Mouse (Mus musculus) Patski (cell line): Measurements from ENCODE around the gene Palmd. TPM values are rescaled to one million over a fixed set of nuclear protein-coding genes. Genes with fewer than 3 reads are reported as not detected.

Source experiments
- ATAC-seq: fragments of 100-300 bp; one replicate; pipeline ENCODE4 v1.8.0; 2021
- CTCF ChIA-PET: fragments of 350-600 bp; sonication (Branson Sonifier 250); formaldehyde crosslinking; loops from one replicate; lab custom pipeline; 2022; ENCODE audit warnings: inconsistent platforms; lab: Charles Lee
- POLR2A ChIA-PET: fragments of 350-600 bp; sonication (Branson Sonifier 250); formaldehyde crosslinking; loops from one replicate; lab custom pipeline; 2022; ENCODE audit warnings: antibody characterized with exemption, inconsistent platforms; lab: Charles Lee
- DNase-seq: peaks from one replicate; pipeline ENCODE4 v3.0.0-alpha.2; 2011; ENCODE audit warnings: low read depth, low spot score
- H3K27me3 ChIP-seq: fragments of 371-371 bp; one replicate; pipeline ENCODE4 v1.5.1; 2021
- CTCF ChIP-seq: fragments of 100-300 bp; IDR thresholded peaks from one replicate; pipeline ENCODE4 v1.5.1; 2021
- in situ Hi-C: fragments of 300-500 bp; cut with MboI; formaldehyde crosslinking; loops from 3 replicates; pipeline ENCODE4 v1.11.1; 2018; ENCODE audit warnings: low pct_unique_long_range_greater_than_20kb, mixed read lengths
- polyA plus RNA-seq: library from polyadenylated mRNA; unstranded; gene quantifications from one replicate; pipeline ENCODE4 v1.2.3, GENCODE M21; 2021

The Palmd gene
- polyA plus RNA-seq, 1 experiment from 2014 or later = 0.04 TPM

- POLR2A ChIA-PET = no interaction called here
- DNase-seq (no peak), ATAC-seq (no peak)
- no peaks in the 10 kb centered on the region for H3K27me3 ChIP-seq
- CTCF ChIA-PET = interaction anchor here (1.4 to 1.5 kb wide), 2 partner anchors 10 to 23 kb away, joined by 4 to 5 read pairs; no protein-coding TSS in a partner anchor
- no peak for TF ChIP-seq CTCF
- in situ Hi-C loops = no loop called here
These were observed 54.4 kb downstream of the Palmd start for GRCm38 (mm10) chr3:116914374-116914773.

DNA sequence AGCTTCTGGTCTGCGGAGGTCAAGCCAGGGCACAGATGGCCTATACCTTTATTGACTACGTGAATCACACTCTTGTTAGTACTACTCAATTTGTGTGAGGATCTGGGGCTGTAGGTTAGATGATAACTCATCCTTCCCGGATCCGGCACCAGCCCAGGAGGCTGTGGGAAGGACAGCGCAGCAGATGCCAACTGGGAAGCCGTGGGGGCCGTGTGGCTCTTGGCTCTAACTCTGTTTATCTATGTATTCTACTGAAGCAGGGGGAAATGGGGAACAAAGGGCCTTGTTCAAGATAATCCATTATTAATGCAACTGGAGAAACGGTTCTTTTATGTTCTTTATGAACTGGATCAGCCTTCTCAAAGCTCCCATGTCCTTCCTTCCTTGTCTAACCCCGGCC is 62.2 kb downstream of the Palmd start:
- ChIA-PET CTCF (interaction anchor here (1.5 kb wide), 1 partner anchor 49 kb away, joined by 3 read pairs; no protein-coding TSS in a partner anchor), POLR2A (no interaction called here)
- TF ChIP-seq CTCF = no peak
- no peaks in the 10 kb centered on the region for H3K27me3 ChIP-seq
- ATAC-seq (no peak), DNase-seq (no peak)
- in situ Hi-C loops = loop anchor here (5.0 kb wide), 1 partner anchor 156 kb away; no protein-coding TSS in a partner anchor

DNA sequence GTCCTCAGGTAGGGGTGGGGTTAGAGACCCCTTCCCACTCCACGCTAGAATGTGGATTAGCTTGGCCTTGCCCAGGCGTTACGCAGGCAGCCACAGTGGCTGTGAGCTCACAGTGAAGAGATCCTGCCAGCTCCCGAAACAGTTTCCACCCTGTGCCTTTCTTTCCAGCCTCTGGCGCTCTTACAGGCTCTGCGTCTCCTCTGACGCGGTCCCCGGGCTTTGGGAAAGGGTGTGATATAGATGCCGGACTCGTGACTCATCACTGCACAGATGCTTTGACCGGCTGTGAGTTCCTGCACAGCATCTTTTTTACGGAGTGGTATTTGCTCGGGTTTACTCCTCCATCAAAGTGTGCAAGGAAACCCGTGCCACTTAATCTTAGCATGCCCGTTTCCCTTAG is 62.9 kb downstream of the Palmd start:
- TF ChIP-seq CTCF = no peak
- in situ Hi-C loops = loop anchor here (5.0 kb wide), 1 partner anchor 156 kb away; no protein-coding TSS in a partner anchor
- DNase-seq (no peak), ATAC-seq (no peak)
- POLR2A ChIA-PET = no interaction called here
- no peaks in the 10 kb centered on the region for H3K27me3 ChIP-seq
- CTCF ChIA-PET = interaction anchor here (1.5 kb wide), 1 partner anchor 49 kb away, joined by 3 read pairs; no protein-coding TSS in a partner anchor

- TF ChIP-seq CTCF = peak; percentile 93
- ATAC-seq (peak; percentile 48), DNase-seq (peak; percentile 35)
- H3K27me3 ChIP-seq = no peaks in the 10 kb centered on the region
- POLR2A ChIA-PET = no interaction called here
- CTCF ChIA-PET = interaction anchor here (0.8 to 1.7 kb wide), 8 partner anchors 8 to 539 kb away, joined by 3 to 5 read pairs (median 4); no protein-coding TSS in a partner anchor
- in situ Hi-C loops = loop anchor here (5.0 kb wide), 1 partner anchor 533 kb away; no protein-coding TSS in a partner anchor
These were observed 64.6 kb downstream of the Palmd start for GRCm38 (mm10) chr3:116904158-116904557.

GRCm38 (mm10) chr3:116892872-116893271 is 75.9 kb downstream of the Palmd start:
- in situ Hi-C loops = no loop called here
- POLR2A ChIA-PET = no interaction called here
- ATAC-seq = no peak
- DNase-seq = no peak
- no peaks in the 10 kb centered on the region for H3K27me3 ChIP-seq
- CTCF ChIA-PET = interaction anchor here (0.7 kb wide), 1 partner anchor 97 kb away, joined by 3 read pairs; no protein-coding TSS in a partner anchor
- TF ChIP-seq CTCF = no peak

GRCm38 (mm10) chr3:116892206-116892563 is 76.6 kb downstream of the Palmd start:
- ATAC-seq = no peak
- no peak for DNase-seq
- H3K27me3 ChIP-seq = no peaks in the 10 kb centered on the region
- ChIA-PET CTCF (no interaction called here), POLR2A (no interaction called here)
- TF ChIP-seq CTCF = no peak
- in situ Hi-C loops = no loop called here

DNA sequence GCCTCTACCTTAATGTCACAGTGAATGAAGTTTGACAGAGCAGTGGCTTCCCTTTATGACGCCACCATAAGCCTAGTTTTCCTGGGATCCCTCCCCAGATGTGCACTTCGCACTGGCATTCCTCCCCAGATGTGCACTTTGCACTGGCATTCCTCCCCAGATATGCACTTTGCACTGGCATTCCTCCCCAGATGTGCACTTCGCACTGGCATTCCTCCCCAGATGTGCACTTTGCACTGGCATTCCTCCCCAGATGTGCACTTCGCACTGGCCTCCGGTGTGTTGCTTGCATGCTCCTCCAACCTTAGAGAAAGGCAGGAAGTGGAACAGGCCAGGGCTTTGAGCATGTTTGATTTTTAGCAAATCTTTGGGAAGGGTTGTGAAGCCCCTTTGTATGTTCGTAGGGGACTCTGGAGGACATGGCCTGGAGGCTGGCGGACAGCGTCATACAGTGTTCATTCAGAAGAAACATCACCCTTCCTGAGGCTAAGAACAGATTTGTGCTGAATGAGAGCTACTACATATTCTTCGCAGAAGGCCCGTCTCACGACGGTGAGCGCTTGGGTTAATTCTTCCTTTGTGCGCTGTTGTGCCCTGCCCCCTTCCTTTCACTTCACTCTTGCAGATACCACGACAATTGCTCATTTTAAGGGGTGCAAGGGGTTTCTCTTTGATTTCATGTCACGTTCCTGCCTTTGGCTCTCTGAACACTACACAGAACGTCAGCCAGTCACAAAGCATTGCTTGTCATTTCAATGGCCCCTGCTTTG is 77.2 kb downstream of the Palmd start:
- ATAC-seq (no peak), DNase-seq (no peak)
- ChIA-PET CTCF (no interaction called here), POLR2A (no interaction called here)
- in situ Hi-C loops = no loop called here
- H3K27me3 ChIP-seq = no peaks in the 10 kb centered on the region
- no peak for TF ChIP-seq CTCF

DNA sequence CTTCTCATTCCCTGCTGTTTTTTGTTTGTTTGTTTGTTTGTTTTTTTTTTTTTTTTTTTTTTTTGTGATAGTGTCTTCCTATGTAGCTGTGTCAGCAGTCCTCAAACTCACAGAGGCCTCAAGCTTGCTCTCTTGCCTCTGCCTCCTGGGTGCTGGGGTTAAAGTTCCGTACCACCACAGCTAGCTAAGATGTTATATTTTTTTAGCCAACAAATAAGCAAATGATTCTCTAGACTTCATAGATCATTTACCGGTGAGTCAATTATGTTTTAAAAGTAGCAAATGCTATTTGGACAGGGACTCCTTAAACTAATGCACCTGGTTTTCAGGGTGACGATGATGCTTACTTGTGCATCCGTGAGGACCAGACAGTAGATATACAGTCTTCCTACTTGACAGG is 78.2 kb downstream of the Palmd start:
- ChIA-PET POLR2A (no interaction called here), CTCF (no interaction called here)
- in situ Hi-C loops = no loop called here
- DNase-seq (no peak), ATAC-seq (no peak)
- no peak for TF ChIP-seq CTCF
- no peaks in the 10 kb centered on the region for H3K27me3 ChIP-seq

DNA sequence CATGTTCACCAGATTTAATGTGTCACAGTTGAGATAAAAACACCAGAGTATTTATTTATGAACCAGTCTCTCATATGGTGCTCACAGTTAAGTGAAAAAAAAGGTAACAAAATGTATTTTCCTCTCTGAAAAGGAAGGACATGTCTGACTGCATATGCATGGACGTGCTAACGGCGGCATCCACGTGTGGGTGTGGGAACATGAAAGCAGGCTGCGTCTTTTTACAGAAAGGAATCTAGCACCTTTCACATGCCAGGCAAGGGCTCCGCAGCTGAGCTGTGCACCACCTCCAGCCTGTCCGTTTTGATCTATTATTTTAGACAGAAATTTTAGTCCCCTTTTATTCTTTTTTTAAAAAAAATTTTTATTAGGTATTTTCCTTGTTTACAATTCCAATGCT is 79.4 kb downstream of the Palmd start:
- no peak for DNase-seq
- in situ Hi-C loops = no loop called here
- ChIA-PET CTCF (interaction anchor here (0.9 to 1.0 kb wide), 2 partner anchors 35 to 209 kb away, joined by 3 read pairs; no protein-coding TSS in a partner anchor), POLR2A (no interaction called here)
- ATAC-seq = no peak
- no peak for TF ChIP-seq CTCF
- H3K27me3 ChIP-seq = no peaks in the 10 kb centered on the region

DNA sequence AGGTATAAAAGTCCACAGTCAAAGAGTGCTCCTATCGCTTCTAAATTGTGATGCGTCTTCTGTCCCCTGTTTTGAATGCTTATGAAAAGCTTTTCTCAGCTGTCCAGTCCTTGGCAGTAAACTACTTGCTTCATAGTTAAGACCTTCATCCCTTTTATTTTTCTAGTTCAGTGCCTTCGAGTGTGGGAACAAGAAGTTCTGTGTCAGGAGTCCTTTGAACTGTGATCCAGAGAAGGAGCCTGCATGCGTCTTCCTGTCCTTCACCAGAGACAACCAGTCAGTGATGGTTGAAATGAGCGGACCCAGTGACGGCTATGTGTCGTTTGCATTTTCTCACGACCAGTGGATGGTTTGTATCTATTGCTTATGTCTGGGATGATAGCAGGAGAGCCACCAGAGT is 83.8 kb downstream of the Palmd start:
- in situ Hi-C loops = no loop called here
- TF ChIP-seq CTCF = no peak
- H3K27me3 ChIP-seq = no peaks in the 10 kb centered on the region
- no peak for DNase-seq
- no peak for ATAC-seq
- CTCF ChIA-PET = no interaction called here
- POLR2A ChIA-PET = no interaction called here
